Mouse (Mus musculus): ENCODE measurements around the gene Spata17. TPM values are rescaled to one million over a fixed set of nuclear protein-coding genes. Genes with fewer than 3 reads are reported as not detected.

The Spata17 gene
- polyA plus RNA-seq, 1 experiment from 2014 or later: 0.72 TPM

GRCm38 (mm10) chr1:187086027-187086426 lies 129.2 kb downstream of the Spata17 start:
- Histone ChIP-seq H3K4me2 (no peak overlapping the region), H3K9me3 (replicated peaks) (no peaks in the 10 kb centered on the region), H3K36me3 (no peaks in the 10 kb centered on the region), H3K9ac (no peak overlapping the region), H3K27ac (ENCODE audit: poor library complexity, severe bottlenecking) (no peak overlapping the region), H3K27me3 (replicated peaks) (no peaks in the 10 kb centered on the region; the same call in 1 of the 2 replicates), H3K4me1 (replicated peaks) (no peaks in the 10 kb centered on the region), H3K4me3 (no peak overlapping the region)
- no peak for ATAC-seq (ENCODE audit: insufficient number of reproducible peaks, low FRiP score)
- 63% methylated on average over 6 of the region's 6 CpGs for WGBS

GRCm38 (mm10) chr1:187077352-187077751 lies 137.9 kb downstream of the Spata17 start:
- Histone ChIP-seq H3K27ac (ENCODE audit: poor library complexity, severe bottlenecking) (no peak overlapping the region), H3K36me3 (no peaks in the 10 kb centered on the region), H3K9me3 (replicated peaks) (no peaks in the 10 kb centered on the region), H3K4me3 (no peak overlapping the region), H3K9ac (no peak overlapping the region), H3K4me2 (no peak overlapping the region), H3K4me1 (replicated peaks) (no peaks in the 10 kb centered on the region), H3K27me3 (replicated peaks) (no peaks in the 10 kb centered on the region)
- no peak for ATAC-seq (ENCODE audit: insufficient number of reproducible peaks, low FRiP score)
- 76% methylated on average over 9 of the region's 9 CpGs for WGBS

GRCm38 (mm10) chr1:187077043-187077334 lies 138.3 kb downstream of the Spata17 start:
- Histone ChIP-seq H3K27ac (ENCODE audit: poor library complexity, severe bottlenecking) (no peak overlapping the region), H3K4me3 (no peak overlapping the region), H3K4me2 (no peak overlapping the region), H3K4me1 (replicated peaks) (no peaks in the 10 kb centered on the region), H3K9ac (no peak overlapping the region), H3K27me3 (replicated peaks) (no peaks in the 10 kb centered on the region), H3K36me3 (no peaks in the 10 kb centered on the region), H3K9me3 (replicated peaks) (no peaks in the 10 kb centered on the region)
- 77% methylated on average over 3 of the region's 3 CpGs for WGBS
- ATAC-seq (ENCODE audit: insufficient number of reproducible peaks, low FRiP score): no peak

GRCm38 (mm10) chr1:187076198-187077042 lies 138.8 kb downstream of the Spata17 start:
- no peaks in the 10 kb centered on the region for H3K9me3 ChIP-seq (replicated peaks)
- no peak overlapping the region for H3K9ac ChIP-seq
- WGBS: 74% methylated on average over 3 of the region's 3 CpGs
- no peaks in the 10 kb centered on the region for H3K4me1 ChIP-seq (replicated peaks)
- H3K4me2 ChIP-seq: no peak overlapping the region
- no peak overlapping the region for H3K4me3 ChIP-seq
- H3K27ac ChIP-seq (ENCODE audit: poor library complexity, severe bottlenecking): no peak overlapping the region
- no peaks in the 10 kb centered on the region for H3K36me3 ChIP-seq
- ATAC-seq (ENCODE audit: insufficient number of reproducible peaks, low FRiP score): no peak
- H3K27me3 ChIP-seq (replicated peaks): no peaks in the 10 kb centered on the region

GRCm38 (mm10) chr1:187059874-187060273 lies 155.4 kb downstream of the Spata17 start:
- no peaks in the 10 kb centered on the region for H3K9me3 ChIP-seq (replicated peaks)
- no peak overlapping the region for H3K4me3 ChIP-seq
- H3K4me1 ChIP-seq (replicated peaks): no peaks in the 10 kb centered on the region
- no peak for ATAC-seq (ENCODE audit: insufficient number of reproducible peaks, low FRiP score)
- 80% methylated on average over 1 of the region's 1 CpGs for WGBS
- H3K4me2 ChIP-seq: no peak overlapping the region
- H3K9ac ChIP-seq: no peak overlapping the region
- H3K27ac ChIP-seq (ENCODE audit: poor library complexity, severe bottlenecking): no peak overlapping the region
- no peaks in the 10 kb centered on the region for H3K27me3 ChIP-seq (replicated peaks)
- H3K36me3 ChIP-seq: no peaks in the 10 kb centered on the region

GRCm38 (mm10) chr1:187054333-187054732 lies 160.9 kb downstream of the Spata17 start:
- ATAC-seq (ENCODE audit: insufficient number of reproducible peaks, low FRiP score): no peak
- peaks cover 3% of the 10 kb centered on the region; the same call in 1 of the 2 replicates for H3K4me1 ChIP-seq (replicated peaks)
- WGBS: 74% methylated on average over 2 of the region's 2 CpGs

GRCm38 (mm10) chr1:187053862-187054261 lies 161.4 kb downstream of the Spata17 start:
- Histone ChIP-seq H3K9me3 (replicated peaks) (no peaks in the 10 kb centered on the region), H3K4me2 (no peak overlapping the region), H3K36me3 (no peaks in the 10 kb centered on the region), H3K4me3 (no peak overlapping the region), H3K27ac (ENCODE audit: poor library complexity, severe bottlenecking) (no peak overlapping the region), H3K9ac (no peak overlapping the region), H3K4me1 (replicated peaks) (peaks cover 5% of the 10 kb centered on the region; the same call in 1 of the 2 replicates), H3K27me3 (replicated peaks) (no peaks in the 10 kb centered on the region)
- no peak for ATAC-seq (ENCODE audit: insufficient number of reproducible peaks, low FRiP score)
- WGBS: 67% methylated on average over 3 of the region's 3 CpGs

More at GRCm38 (mm10) chr1:187054333-187054732, 160.9 kb downstream of the Spata17 start:
- no peak overlapping the region for H3K27ac ChIP-seq (ENCODE audit: poor library complexity, severe bottlenecking)
- H3K4me2 ChIP-seq: no peak overlapping the region
- no peak overlapping the region for H3K4me3 ChIP-seq
- H3K9ac ChIP-seq: no peak overlapping the region
- H3K27me3 ChIP-seq (replicated peaks): no peaks in the 10 kb centered on the region
- no peaks in the 10 kb centered on the region for H3K36me3 ChIP-seq
- no peaks in the 10 kb centered on the region for H3K9me3 ChIP-seq (replicated peaks)

GRCm38 (mm10) chr1:187052532-187052931 lies 162.7 kb downstream of the Spata17 start:
- 64% methylated on average over 5 of the region's 5 CpGs for WGBS
- H3K4me1 ChIP-seq (replicated peaks): peaks cover 5% of the 10 kb centered on the region; the same call in 1 of the 2 replicates
- H3K27ac ChIP-seq (ENCODE audit: poor library complexity, severe bottlenecking): no peak overlapping the region
- no peaks in the 10 kb centered on the region for H3K9me3 ChIP-seq (replicated peaks)
- H3K4me3 ChIP-seq: no peak overlapping the region
- H3K4me2 ChIP-seq: no peak overlapping the region
- H3K27me3 ChIP-seq (replicated peaks): no peaks in the 10 kb centered on the region
- H3K9ac ChIP-seq: no peak overlapping the region
- H3K36me3 ChIP-seq: no peaks in the 10 kb centered on the region
- no peak for ATAC-seq (ENCODE audit: insufficient number of reproducible peaks, low FRiP score)

- H3K27ac ChIP-seq (ENCODE audit: poor library complexity, severe bottlenecking): no peak overlapping the region
- peaks cover 5% of the 10 kb centered on the region; the same call in 1 of the 2 replicates for H3K4me1 ChIP-seq (replicated peaks)
- no peak overlapping the region for H3K4me3 ChIP-seq
- no peak for ATAC-seq (ENCODE audit: insufficient number of reproducible peaks, low FRiP score)
- 83% methylated on average over 8 of the region's 8 CpGs for WGBS
- no peaks in the 10 kb centered on the region for H3K9me3 ChIP-seq (replicated peaks)
- no peaks in the 10 kb centered on the region for H3K27me3 ChIP-seq (replicated peaks)
- H3K36me3 ChIP-seq: no peaks in the 10 kb centered on the region
- H3K9ac ChIP-seq: no peak overlapping the region
- no peak overlapping the region for H3K4me2 ChIP-seq
Measured at GRCm38 (mm10) chr1:187051296-187051695, 164.0 kb downstream of the Spata17 start.

GRCm38 (mm10) chr1:187048681-187049288 lies 166.5 kb downstream of the Spata17 start:
- no peaks in the 10 kb centered on the region for H3K27me3 ChIP-seq (replicated peaks)
- no peak overlapping the region for H3K4me2 ChIP-seq
- no peaks in the 10 kb centered on the region for H3K36me3 ChIP-seq
- H3K27ac ChIP-seq (ENCODE audit: poor library complexity, severe bottlenecking): no peak overlapping the region
- WGBS: 87% methylated on average over 9 of the region's 9 CpGs
- H3K9me3 ChIP-seq (replicated peaks): no peaks in the 10 kb centered on the region
- H3K4me1 ChIP-seq (replicated peaks): peaks cover 5% of the 10 kb centered on the region; the same call in 1 of the 2 replicates
- no peak for ATAC-seq (ENCODE audit: insufficient number of reproducible peaks, low FRiP score)
- no peak overlapping the region for H3K9ac ChIP-seq
- H3K4me3 ChIP-seq: no peak overlapping the region

GRCm38 (mm10) chr1:187044726-187045125 lies 170.5 kb downstream of the Spata17 start:
- H3K27me3 ChIP-seq (replicated peaks): no peaks in the 10 kb centered on the region
- no peaks in the 10 kb centered on the region for H3K36me3 ChIP-seq
- WGBS: 57% methylated on average over 6 of the region's 6 CpGs
- H3K4me1 ChIP-seq (replicated peaks): peaks cover 5% of the 10 kb centered on the region; the same call in 1 of the 2 replicates
- ATAC-seq (ENCODE audit: insufficient number of reproducible peaks, low FRiP score): no peak
- H3K27ac ChIP-seq (ENCODE audit: poor library complexity, severe bottlenecking): no peak overlapping the region
- H3K9me3 ChIP-seq (replicated peaks): no peaks in the 10 kb centered on the region
- no peak overlapping the region for H3K4me2 ChIP-seq
- H3K4me3 ChIP-seq: no peak overlapping the region
- H3K9ac ChIP-seq: no peak overlapping the region
